Mouse (Mus musculus) neural tube, embryonic 14.5 days (tissue): ENCODE data around the gene Zfp385a. TPM values are rescaled to one million over a fixed set of nuclear protein-coding genes. Genes with fewer than 3 reads are reported as not detected.

Experiments
- ATAC-seq: fragments of 200-750 bp; cut with Nextera tagmentation; 2 replicates; pipeline ENCODE4 v1.8.0; 2017; ENCODE audit warnings: low read depth, mild to moderate bottlenecking, moderate TSS enrichment, moderate library complexity
- H3K27ac ChIP-seq: fragments of 300-500 bp; sonication (generic); 2 replicates; pipeline ENCODE4 v1.5.1; 2014; ENCODE audit warnings: low read depth, mild to moderate bottlenecking, control low read depth, low read length, moderate library complexity, mixed read lengths
- H3K27me3 ChIP-seq: fragments of 300-500 bp; sonication (generic); 2 replicates; pipeline ENCODE4 v1.6.1; 2014; ENCODE audit warnings: low read length; ENCODE audit not compliant: control insufficient read depth, insufficient read depth
- H3K36me3 ChIP-seq: fragments of 300-500 bp; sonication (generic); 2 replicates; pipeline ENCODE4 v1.6.1; 2014; ENCODE audit warnings: low read length, mixed read lengths; ENCODE audit not compliant: control insufficient read depth, insufficient read depth
- H3K4me1 ChIP-seq: fragments of 300-500 bp; sonication (generic); 2 replicates; pipeline ENCODE4 v1.6.1; 2014; ENCODE audit warnings: low read length; ENCODE audit not compliant: control insufficient read depth, insufficient read depth
- H3K4me2 ChIP-seq: fragments of 300-500 bp; sonication (generic); 2 replicates; pipeline ENCODE4 v1.6.1; 2014; ENCODE audit warnings: mild to moderate bottlenecking, low read depth, low read length, control low read depth
- H3K4me3 ChIP-seq: fragments of 300-500 bp; sonication (generic); 2 replicates; pipeline ENCODE4 v1.5.1; 2014; ENCODE audit warnings: low read depth, low read length, control low read depth, mixed read lengths
- H3K9ac ChIP-seq: fragments of 300-500 bp; sonication (generic); replicated peaks from 2 replicates; pipeline ENCODE4 v1.6.1; 2014; ENCODE audit warnings: low read depth, mild to moderate bottlenecking, control low read depth, low read length, mixed read lengths
- H3K9me3 ChIP-seq: fragments of 300-500 bp; sonication (generic); 2 replicates; pipeline ENCODE4 v1.6.1; 2016; ENCODE audit warnings: low read length; ENCODE audit not compliant: control insufficient read depth
- WGBS: fragments of 180-500 bp; shearing (Covaris S2); extraction: QIAGEN DNeasy Blood & Tissue Kit; methylation state at CpG from one replicate; pipeline ENCODE4 v1.1.7; 2014; 5-methylcytosine and 5-hydroxymethylcytosine counted together
- polyA plus RNA-seq: library from polyadenylated mRNA; unstranded; fragments of >200 nt; fragmentation: Nextera tagmentation; extraction: Ambion mirVana; gene quantifications from 2 replicates; pipeline ENCODE4 v1.2.1, GENCODE M21; 2014

Gene Zfp385a
- polyA plus RNA-seq, 1 experiment from 2014 or later, result 20.7 TPM

DNA sequence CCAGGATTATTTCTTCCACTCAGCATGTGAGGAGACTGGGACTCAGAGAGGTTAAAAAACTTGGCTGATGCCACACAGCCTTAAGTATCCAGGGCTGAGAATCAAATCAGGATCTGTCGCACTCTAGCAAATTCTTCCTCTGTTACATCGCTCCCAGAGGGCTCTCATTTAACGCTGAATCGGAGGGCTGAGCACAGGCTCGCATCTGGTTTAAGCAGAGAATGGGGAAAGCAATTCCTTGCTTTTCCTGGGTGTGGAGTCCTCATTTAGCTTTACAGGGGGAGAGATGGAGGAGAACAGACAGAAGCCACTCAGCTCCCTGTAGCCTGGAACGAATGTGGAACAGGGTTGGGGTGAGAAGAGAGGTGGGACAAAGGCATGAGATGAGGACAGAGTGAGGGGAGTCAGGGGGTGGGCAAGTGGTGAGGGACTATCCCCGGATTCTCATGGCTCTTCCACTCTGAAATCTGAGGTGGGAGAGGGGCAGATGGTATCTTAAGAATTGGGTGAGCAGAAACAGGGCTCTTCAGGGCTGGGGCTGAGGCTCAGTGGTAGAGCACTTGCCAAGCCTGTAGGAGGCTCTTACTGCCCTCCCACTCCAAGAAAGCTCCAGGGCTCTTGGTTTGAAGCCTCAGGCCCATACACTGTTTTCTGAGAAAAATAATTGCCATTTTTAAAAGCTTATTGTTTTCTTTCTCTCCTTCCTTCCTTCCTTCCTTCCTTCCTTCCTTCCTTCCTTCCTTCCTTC is 4.2 kb downstream of the Zfp385a start:
- H3K4me3 ChIP-seq, result no peak overlapping the region
- no peak overlapping the region for H3K4me2 ChIP-seq
- H3K9me3 ChIP-seq, result no peaks in the 10 kb centered on the region
- no peak for ATAC-seq
- no peak overlapping the region for H3K9ac ChIP-seq
- H3K36me3 ChIP-seq, result no peaks in the 10 kb centered on the region
- WGBS, result 20% methylated on average over 7 of the region's 7 CpGs
- peaks cover 10% of the 10 kb centered on the region; the same call in 1 of the 2 replicates for H3K4me1 ChIP-seq
- peaks cover 5% of the 10 kb centered on the region for H3K27me3 ChIP-seq
- no peak overlapping the region for H3K27ac ChIP-seq

DNA sequence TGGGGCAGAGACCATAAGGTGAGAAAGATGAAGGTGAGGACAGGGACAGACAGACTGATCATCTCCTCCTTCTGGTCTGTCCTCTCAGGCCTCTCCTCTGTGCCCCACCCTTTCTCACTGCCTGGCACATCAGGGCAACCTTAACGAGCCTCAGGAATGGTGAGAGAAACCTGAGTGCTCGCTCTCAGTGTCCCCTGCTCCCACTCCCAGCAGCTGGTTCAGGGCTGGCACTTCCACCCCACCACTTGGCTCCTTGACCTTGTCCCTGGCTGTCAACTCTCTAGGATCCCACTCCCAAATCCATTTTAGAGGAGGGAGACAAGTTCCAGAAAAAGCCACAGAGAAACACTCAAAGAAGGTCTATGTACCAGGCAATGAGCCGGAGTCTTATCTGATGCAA is 4.9 kb downstream of the Zfp385a start:
- H3K27ac ChIP-seq, result no peak overlapping the region
- WGBS, result 57% methylated on average over 3 of the region's 3 CpGs
- no peaks in the 10 kb centered on the region for H3K36me3 ChIP-seq
- H3K9ac ChIP-seq, result 0 out of 2 replicates have a peak overlapping the region, but pooled peaks have one; percentile 11
- H3K4me2 ChIP-seq, result no peak overlapping the region
- ATAC-seq, result no peak
- no peaks in the 10 kb centered on the region for H3K9me3 ChIP-seq
- peaks cover 5% of the 10 kb centered on the region for H3K27me3 ChIP-seq
- H3K4me1 ChIP-seq, result peaks cover 3% of the 10 kb centered on the region; the same call in 1 of the 2 replicates
- no peak overlapping the region for H3K4me3 ChIP-seq

DNA sequence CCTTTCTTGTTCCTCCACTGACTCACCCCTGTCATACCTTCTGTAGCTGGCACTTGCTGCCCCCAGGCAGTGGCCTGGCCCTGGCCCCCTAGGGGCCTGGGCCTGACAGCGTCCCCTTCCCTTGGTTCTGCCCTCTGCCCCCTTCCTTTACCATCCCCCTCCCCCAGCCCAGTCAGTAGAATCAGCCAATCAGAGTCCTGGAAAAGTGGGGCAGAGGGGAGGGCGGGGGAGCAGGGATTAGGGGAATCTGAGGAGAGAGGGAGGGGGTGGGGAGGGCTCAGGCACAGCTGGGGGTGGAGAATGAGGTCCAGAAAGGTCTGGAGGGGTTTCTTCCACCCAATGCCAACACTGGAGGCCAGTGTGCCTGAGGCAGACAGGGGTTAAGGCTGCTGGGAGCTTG is 5.7 kb downstream of the Zfp385a start:
- Histone ChIP-seq H3K9ac (no peak overlapping the region), H3K27me3 (peaks cover 3% of the 10 kb centered on the region; the same call in 1 of the 2 replicates), H3K4me1 (0 out of 2 replicates have a peak, but pooled peaks cover 3% of the 10 kb centered on the region), H3K4me3 (no peak overlapping the region), H3K36me3 (no peaks in the 10 kb centered on the region), H3K9me3 (no peaks in the 10 kb centered on the region), H3K27ac (no peak overlapping the region), H3K4me2 (no peak overlapping the region)
- 8% methylated on average over 2 of the region's 2 CpGs for WGBS
- ATAC-seq, result no peak

DNA sequence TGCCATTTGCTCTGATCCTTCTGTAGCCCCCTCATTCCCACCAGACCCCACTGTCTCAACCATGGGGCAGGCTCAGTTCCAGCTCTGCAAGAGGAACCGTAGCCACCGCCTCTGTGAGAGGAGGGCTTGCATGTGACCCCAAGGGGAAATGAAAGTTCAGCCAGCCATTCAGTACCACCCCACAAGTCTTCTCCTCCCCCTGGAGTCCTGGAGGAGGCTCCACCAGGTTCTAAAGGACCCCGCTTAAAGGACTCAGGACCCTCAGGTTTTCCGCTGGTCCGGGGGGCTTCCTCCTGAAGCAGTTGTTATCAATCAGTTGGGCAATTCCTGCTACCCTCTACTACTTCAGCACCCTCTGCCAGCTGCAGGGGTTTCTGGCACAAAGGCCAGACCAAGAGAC is 6.2 kb downstream of the Zfp385a start:
- H3K4me1 ChIP-seq, result 0 out of 2 replicates have a peak, but pooled peaks cover 3% of the 10 kb centered on the region
- no peak overlapping the region for H3K9ac ChIP-seq
- no peak for ATAC-seq
- WGBS, result 65% methylated on average over 5 of the region's 5 CpGs
- H3K9me3 ChIP-seq, result no peaks in the 10 kb centered on the region
- H3K27ac ChIP-seq, result no peak overlapping the region
- H3K36me3 ChIP-seq, result no peaks in the 10 kb centered on the region
- no peaks in the 10 kb centered on the region for H3K27me3 ChIP-seq
- H3K4me3 ChIP-seq, result no peak overlapping the region
- H3K4me2 ChIP-seq, result no peak overlapping the region

DNA sequence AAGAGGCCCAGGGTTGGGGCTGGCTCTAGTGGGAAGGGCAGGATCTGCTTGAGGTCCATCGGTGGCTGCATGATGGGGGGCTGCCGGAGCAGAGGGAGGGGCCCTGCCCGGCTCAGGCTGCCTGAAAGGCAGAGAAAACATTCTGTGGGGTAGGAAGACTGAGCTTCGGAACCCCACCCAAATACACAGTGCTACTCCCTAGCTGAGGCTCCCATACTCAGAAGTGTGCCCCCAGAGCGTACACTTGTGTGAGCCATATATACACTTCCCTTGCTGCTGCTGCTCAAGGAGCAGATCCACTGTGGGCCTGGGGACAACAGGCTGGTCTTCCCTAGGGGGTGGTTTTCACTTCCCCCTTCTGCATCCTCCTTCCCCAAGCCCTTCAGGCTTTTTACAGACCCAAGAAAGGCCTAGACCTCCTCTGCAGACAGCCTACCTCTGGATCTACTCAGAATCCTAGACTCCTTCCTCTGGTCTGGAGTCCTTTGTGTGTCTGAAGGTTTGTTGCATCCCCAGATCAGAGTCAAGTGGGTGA is 6.7 kb downstream of the Zfp385a start:
- WGBS, result 85% methylated on average over 5 of the region's 5 CpGs
- ATAC-seq, result no peak

DNA sequence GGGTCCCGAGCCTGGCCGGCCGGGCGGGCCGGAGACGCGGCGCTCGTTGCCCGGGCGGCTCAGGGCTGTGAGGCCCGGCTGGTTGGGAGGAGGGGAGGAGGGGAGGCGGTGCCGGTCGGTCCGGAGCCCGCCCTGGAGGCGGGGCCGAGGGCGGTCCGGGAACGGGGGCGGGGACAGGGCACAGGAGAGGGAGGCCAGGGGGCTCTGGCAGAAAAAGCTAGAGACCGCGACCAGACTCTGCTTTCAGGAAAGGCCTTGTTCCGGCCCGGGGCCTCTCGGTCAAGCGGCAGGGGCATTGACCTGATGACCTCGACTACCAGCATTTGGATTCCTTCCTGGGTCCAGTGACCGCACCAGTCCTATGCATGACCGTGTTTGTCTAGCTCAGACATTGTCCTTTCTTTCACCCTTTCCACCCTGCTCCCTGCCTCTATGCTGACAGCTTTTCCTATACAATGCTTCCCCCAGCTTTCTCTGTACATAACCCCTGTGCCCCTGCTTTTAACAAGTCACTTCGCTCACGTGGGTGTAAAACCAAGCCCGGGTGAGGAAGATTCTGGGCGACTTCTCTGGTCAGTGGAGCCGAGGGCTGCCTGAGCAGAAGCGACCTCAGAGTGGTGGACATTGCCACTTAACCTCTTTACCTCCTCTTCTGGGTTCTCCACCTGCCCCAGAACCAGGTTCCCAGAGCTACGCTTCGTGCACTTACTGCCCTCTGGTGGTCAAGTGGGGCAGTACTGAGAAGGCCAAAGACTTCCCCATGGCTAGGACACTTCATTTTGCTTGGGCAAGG is 16.2 kb downstream of the Zfp385a start:
- no peaks in the 10 kb centered on the region for H3K27me3 ChIP-seq

More for the DNA sequence above, 6.7 kb downstream of the Zfp385a start:
- no peak overlapping the region for H3K4me3 ChIP-seq
- no peak overlapping the region for H3K9ac ChIP-seq
- H3K4me1 ChIP-seq, result 0 out of 2 replicates have a peak, but pooled peaks cover 3% of the 10 kb centered on the region
- H3K36me3 ChIP-seq, result no peaks in the 10 kb centered on the region
- H3K4me2 ChIP-seq, result no peak overlapping the region
- H3K27ac ChIP-seq, result no peak overlapping the region
- no peaks in the 10 kb centered on the region for H3K27me3 ChIP-seq
- H3K9me3 ChIP-seq, result no peaks in the 10 kb centered on the region

DNA sequence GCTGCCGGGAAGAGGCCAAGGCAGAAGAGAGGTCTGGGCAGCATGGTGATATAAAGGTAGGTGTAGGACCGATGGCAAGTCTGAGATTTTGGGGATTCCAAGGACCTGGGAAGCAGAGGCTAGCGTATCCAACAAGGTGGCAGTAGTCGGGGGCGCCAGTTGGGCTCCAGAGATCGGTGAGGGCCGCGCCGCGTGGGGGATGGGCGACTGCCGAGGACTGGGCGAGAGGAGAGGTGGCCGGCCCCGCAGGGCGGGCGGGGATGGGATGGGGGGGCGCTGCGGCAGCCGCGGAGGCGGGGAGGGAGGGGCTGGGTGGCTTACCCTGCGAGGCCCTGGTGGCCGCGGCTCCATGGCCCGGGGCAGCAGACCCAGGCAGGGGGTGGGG is 16.8 kb downstream of the Zfp385a start:
- Histone ChIP-seq H3K4me3 (peak overlapping the region; percentile 60), H3K9ac (peak overlapping the region; percentile 83), H3K27ac (peak overlapping the region; percentile 73), H3K9me3 (no peaks in the 10 kb centered on the region), H3K4me2 (peak overlapping the region; percentile 86), H3K36me3 (peaks cover 2% of the 10 kb centered on the region; the same call in 1 of the 2 replicates), H3K4me1 (no peaks in the 10 kb centered on the region), H3K27me3 (no peaks in the 10 kb centered on the region)
- ATAC-seq, result peak; percentile 71
- WGBS, result 0% methylated on average over 6 of the region's 26 CpGs

More for the DNA sequence above, 16.2 kb downstream of the Zfp385a start:
- H3K36me3 ChIP-seq, result no peaks in the 10 kb centered on the region
- peak; percentile 95 for ATAC-seq
- peak overlapping the region; percentile 83 for H3K9ac ChIP-seq
- H3K4me3 ChIP-seq, result peak overlapping the region; percentile 60
- under 1% methylated on average over 33 of the region's 40 CpGs for WGBS
- H3K27ac ChIP-seq, result peak overlapping the region; percentile 73
- peak overlapping the region; percentile 86 for H3K4me2 ChIP-seq
- no peaks in the 10 kb centered on the region for H3K9me3 ChIP-seq
- H3K4me1 ChIP-seq, result no peaks in the 10 kb centered on the region

DNA sequence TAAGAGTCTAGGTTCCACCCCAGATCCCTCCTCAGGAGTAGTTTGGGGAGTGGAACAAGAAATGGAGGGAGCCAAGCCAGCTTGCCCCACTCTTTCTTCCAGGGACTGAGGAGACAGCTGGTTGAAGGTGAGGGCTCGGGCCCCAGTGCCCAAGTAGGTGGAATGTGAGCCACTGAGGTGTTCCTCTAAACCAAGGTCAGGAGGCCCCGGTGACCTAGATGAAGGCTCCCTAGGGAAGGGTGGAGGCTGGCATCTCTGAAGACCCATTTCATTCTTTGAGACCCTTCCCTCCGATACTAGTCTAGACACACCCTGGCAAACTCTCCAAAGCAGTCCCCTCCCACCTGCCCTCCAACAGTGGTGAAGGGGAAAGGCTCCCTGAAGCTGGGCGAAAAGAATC is 17.5 kb downstream of the Zfp385a start:
- H3K9me3 ChIP-seq, result no peaks in the 10 kb centered on the region
- H3K9ac ChIP-seq, result peak overlapping the region; percentile 83; the same call in 1 of the 2 replicates
- no peak for ATAC-seq
- 51% methylated on average over 4 of the region's 4 CpGs for WGBS
- H3K36me3 ChIP-seq, result peaks cover 7% of the 10 kb centered on the region; the same call in 1 of the 2 replicates
- no peak overlapping the region for H3K27ac ChIP-seq
- peak overlapping the region; percentile 86 for H3K4me2 ChIP-seq
- H3K4me3 ChIP-seq, result peak overlapping the region; percentile 60
- H3K4me1 ChIP-seq, result no peaks in the 10 kb centered on the region
- H3K27me3 ChIP-seq, result no peaks in the 10 kb centered on the region
